Mouse (Mus musculus) Patski (cell line): ENCODE data around the gene Klkb1. TPM values are rescaled to one million over a fixed set of nuclear protein-coding genes. Genes with fewer than 3 reads are reported as not detected.

Source experiments
- ATAC-seq: fragments of 100-300 bp; one replicate; pipeline ENCODE4 v1.8.0; 2021
- CTCF ChIA-PET: fragments of 350-600 bp; sonication (Branson Sonifier 250); formaldehyde crosslinking; loops from one replicate; lab custom pipeline; 2022; ENCODE audit warnings: inconsistent platforms; lab: Charles Lee
- POLR2A ChIA-PET: fragments of 350-600 bp; sonication (Branson Sonifier 250); formaldehyde crosslinking; loops from one replicate; lab custom pipeline; 2022; ENCODE audit warnings: antibody characterized with exemption, inconsistent platforms; lab: Charles Lee
- DNase-seq: peaks from one replicate; pipeline ENCODE4 v3.0.0-alpha.2; 2011; ENCODE audit warnings: low read depth, low spot score
- H3K27me3 ChIP-seq: fragments of 371-371 bp; one replicate; pipeline ENCODE4 v1.5.1; 2021
- CTCF ChIP-seq: fragments of 100-300 bp; IDR thresholded peaks from one replicate; pipeline ENCODE4 v1.5.1; 2021
- in situ Hi-C: fragments of 300-500 bp; cut with MboI; formaldehyde crosslinking; loops from 3 replicates; pipeline ENCODE4 v1.11.1; 2018; ENCODE audit warnings: low pct_unique_long_range_greater_than_20kb, mixed read lengths
- polyA plus RNA-seq: library from polyadenylated mRNA; unstranded; gene quantifications from one replicate; pipeline ENCODE4 v1.2.3, GENCODE M21; 2021

The Klkb1 gene
- polyA plus RNA-seq, 1 experiment from 2014 or later = not detected

DNA sequence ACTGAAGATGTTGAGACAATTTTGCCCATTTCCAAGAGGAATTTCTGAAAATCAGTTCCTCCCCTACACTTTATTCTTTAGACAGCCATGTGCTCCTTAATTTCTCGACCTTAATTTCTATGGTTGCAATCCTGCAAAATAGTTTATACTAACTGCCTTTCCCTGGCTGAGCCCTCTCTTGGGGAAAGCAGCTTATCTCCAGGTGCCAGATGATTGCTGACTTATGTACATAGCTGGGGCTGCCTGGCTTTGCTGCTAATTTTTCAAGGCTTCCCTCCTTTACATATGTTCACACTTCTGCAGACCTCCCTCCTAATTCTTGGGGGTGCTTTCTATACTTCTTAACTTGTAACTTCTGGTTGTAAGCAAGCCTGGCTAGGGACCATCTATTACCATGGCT, 26.3 kb upstream of the Klkb1 start:
- CTCF ChIA-PET = no interaction called here
- no peaks in the 10 kb centered on the region for H3K27me3 ChIP-seq
- in situ Hi-C loops = no loop called here
- ATAC-seq = no peak
- POLR2A ChIA-PET = no interaction called here
- no peak for DNase-seq
- TF ChIP-seq CTCF = no peak

DNA sequence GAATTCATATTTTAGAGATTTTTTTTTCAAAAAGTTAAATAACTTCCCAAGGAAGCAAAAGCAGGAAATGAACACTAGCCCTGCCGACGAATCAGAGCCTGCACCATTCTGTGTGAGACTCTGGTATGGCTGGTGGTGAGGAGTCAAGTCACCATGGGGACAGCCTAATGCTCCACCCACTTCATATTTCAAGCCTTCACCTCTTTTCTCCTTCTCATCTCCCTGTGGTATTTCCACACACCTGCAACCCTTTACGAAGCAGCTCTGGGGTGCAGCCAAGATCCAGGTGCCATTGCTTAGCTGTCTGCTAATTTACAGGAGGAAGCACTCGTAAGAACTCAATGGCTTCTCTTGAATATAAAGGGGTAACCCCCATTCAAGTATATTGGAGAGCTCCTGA, 16.3 kb upstream of the Klkb1 start:
- ATAC-seq (no peak), DNase-seq (no peak)
- in situ Hi-C loops = no loop called here
- ChIA-PET POLR2A (no interaction called here), CTCF (no interaction called here)
- no peaks in the 10 kb centered on the region for H3K27me3 ChIP-seq
- TF ChIP-seq CTCF = no peak

DNA sequence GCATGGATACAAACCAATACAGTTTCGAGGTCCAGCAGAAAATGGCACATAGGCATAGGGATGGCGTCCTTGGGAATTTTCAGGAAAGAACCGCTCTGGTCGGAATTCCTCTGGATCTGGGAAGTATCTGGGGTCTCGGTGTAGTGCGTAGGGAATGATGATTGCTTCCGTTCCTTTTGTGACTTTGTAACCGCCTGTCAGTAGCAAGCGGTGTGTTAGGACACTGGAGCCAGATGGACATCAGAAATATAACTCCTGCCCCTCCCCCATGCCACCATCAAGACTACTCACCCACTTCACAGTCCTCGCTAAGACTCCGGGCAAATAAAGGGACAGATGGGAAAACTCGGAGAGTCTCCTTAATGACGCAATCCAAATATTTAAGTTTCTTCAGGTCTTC, 13.7 kb upstream of the Klkb1 start, which contains the start of gene Gm45753:
TSS of gene Gm45753 (minus strand) at position 101 of the 400 bp plus-strand sequence.
- TF ChIP-seq CTCF = no peak
- H3K27me3 ChIP-seq = no peaks in the 10 kb centered on the region
- ChIA-PET CTCF (no interaction called here), POLR2A (no interaction called here)
- in situ Hi-C loops = no loop called here
- DNase-seq (no peak), ATAC-seq (no peak)

DNA sequence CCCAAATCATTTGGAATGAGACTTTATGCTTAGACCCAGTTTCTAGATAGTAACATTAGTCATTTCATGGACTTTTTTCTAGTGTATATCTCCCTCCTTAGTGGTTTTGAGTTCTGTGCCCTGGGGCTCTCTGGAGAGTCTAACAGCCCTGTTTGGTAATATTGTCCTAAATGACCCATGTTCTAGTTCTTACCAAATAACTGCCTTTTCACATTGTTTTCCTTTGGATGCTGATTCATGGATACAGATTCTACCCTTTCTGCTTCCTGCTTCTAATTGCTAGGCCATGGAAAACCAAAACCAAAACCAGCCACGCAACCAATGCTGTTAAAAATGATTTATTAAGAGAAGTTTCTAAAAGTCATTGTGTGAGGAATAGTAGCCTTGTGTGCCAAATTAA, 10.8 kb upstream of the Klkb1 start:
- ChIA-PET POLR2A (no interaction called here), CTCF (no interaction called here)
- no peak for TF ChIP-seq CTCF

DNA sequence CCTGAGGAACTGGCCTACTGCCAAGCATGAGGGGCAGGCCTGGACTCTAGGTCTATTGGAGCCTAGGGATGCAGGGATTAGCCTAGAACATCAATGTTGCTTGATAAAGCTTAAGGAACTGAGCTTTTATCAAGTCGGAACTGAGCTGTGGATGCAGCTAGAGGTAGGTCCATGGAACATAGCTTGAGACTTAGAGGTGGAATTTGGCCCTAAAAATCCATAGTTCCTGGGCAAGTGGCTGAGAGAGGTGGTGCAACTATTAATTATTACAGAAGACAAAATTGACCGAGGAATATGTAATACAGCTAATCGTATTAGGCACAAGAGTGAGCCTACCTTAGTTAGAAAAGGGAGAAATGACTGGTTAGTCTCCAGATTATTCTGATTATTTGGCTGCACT, 9.7 kb upstream of the Klkb1 start:
- in situ Hi-C loops = no loop called here
- peaks cover 4% of the 10 kb centered on the region for H3K27me3 ChIP-seq
- ChIA-PET CTCF (interaction anchor here (1.3 kb wide), 1 partner anchor 13 kb away, joined by 3 read pairs; no protein-coding TSS in a partner anchor), POLR2A (no interaction called here)
- no peak for DNase-seq
- no peak for TF ChIP-seq CTCF
- no peak for ATAC-seq

More for the DNA sequence above, 10.8 kb upstream of the Klkb1 start:
- in situ Hi-C loops = no loop called here
- H3K27me3 ChIP-seq = peaks cover 3% of the 10 kb centered on the region
- DNase-seq (no peak), ATAC-seq (no peak)

DNA sequence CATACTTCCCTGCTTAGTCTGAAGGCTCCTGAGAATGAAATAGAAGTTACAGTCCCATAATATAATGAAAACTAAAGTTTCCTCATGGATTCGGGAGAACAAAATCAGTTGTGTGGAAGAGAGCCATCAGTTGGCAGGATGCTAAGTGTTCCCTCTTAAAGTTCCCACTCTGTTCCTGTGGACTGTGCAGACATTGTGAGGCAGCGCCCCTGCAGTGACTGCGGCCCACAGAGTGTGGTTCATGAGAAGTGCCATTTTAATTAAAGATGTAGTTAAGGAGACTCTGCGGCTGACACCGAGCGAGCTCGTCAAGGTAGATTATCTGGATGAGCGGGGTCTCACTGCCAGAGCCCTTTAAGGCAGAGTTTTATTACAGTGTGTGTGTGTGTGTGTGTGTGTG, 7.7 kb upstream of the Klkb1 start:
- no peak for TF ChIP-seq CTCF
- in situ Hi-C loops = no loop called here
- ChIA-PET POLR2A (no interaction called here), CTCF (interaction anchor here (0.8 kb wide), 1 partner anchor 66 kb away, joined by 3 read pairs; no protein-coding TSS in a partner anchor)
- peaks cover 4% of the 10 kb centered on the region for H3K27me3 ChIP-seq
- DNase-seq (no peak), ATAC-seq (no peak)

DNA sequence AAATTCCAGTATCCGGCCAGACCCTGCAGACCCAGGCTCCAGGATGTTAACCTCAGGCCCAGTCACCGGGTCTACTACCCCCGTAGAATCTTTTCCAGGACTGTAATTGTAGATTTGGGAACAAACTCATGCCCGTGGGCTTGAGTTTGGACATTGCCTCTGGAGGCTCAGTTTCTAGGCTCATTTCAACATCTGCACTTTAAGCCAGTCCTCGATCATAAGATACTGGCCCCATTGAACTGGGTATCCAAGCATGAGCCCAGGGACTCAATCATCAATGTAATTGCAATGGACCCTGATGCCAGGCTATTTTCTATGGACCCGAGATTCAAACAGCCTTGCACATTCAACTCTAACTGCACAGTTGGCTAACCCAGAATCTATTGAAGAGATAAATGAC, 617 bp upstream of the Klkb1 start:
- DNase-seq (no peak), ATAC-seq (no peak)
- ChIA-PET CTCF (no interaction called here), POLR2A (no interaction called here)
- no peak for TF ChIP-seq CTCF
- in situ Hi-C loops = no loop called here
- peaks cover 13% of the 10 kb centered on the region for H3K27me3 ChIP-seq

DNA sequence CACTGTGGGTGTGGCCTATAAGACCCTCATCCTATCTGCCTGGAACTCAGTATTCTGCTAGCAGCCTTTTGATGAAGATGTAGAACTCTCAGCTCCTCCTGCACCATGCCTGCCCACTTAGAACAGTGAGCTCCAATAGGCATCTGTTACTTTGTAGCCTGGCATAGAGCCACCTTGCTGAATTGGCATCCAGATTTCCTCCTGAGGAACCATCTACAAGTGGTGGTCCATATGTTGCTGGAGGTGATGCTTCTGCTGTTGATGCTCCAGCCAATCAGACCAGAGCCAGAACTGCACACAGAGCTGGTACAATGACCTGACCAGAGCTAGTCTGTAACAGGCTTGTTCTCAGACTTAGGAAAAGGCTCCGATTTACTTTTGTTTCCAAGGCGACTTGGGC, 2.9 kb downstream of the Klkb1 start:
- in situ Hi-C loops = no loop called here
- POLR2A ChIA-PET = no interaction called here
- ATAC-seq (no peak), DNase-seq (no peak)
- CTCF ChIA-PET = no interaction called here
- H3K27me3 ChIP-seq = peaks cover 32% of the 10 kb centered on the region
- no peak for TF ChIP-seq CTCF

DNA sequence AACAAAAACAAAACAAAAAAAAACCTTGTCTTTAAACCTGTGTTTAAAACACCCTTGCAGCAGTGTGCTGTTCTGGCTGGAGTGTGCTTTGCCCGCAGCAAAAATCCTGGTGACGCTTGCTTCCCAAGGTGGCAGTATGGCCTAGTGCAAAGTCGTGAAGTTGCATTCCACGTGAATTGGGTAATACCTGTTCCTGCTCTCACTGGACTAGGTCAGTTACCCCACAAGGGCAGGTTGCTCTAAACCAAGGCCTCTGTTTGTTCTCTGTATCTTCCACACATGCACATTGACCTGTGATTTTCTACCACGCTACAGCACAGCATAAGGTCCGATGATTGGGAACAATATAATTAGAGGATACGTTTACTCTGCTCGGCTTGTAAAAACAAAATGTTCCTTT, 13.0 kb downstream of the Klkb1 start:
- H3K27me3 ChIP-seq = peaks cover 1% of the 10 kb centered on the region
- ChIA-PET POLR2A (no interaction called here), CTCF (no interaction called here)
- in situ Hi-C loops = no loop called here
- ATAC-seq = no peak
- DNase-seq = no peak
- no peak for TF ChIP-seq CTCF

DNA sequence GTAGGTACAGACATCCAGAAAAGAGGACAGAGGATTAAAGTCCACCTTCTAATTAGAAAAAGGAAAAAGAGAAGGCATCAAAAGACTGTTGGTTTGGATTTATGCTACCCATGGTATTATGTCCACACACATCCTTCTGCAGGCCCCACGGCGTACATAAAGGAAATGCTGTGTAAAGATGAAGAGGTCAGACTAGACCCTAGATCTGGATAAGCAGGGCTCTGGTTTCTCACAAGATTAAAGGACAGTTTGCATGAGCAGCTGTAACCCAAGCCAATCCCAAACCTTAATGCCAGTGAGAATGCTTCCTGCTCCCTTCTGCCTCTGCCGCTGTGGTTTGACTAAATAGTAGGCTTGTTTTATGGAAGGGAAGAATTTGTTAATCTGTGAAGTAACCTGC, 17.2 kb downstream of the Klkb1 start:
- DNase-seq (no peak), ATAC-seq (no peak)
- CTCF ChIA-PET = no interaction called here
- no peak for TF ChIP-seq CTCF
- POLR2A ChIA-PET = no interaction called here
- peaks cover 12% of the 10 kb centered on the region for H3K27me3 ChIP-seq
- in situ Hi-C loops = no loop called here

DNA sequence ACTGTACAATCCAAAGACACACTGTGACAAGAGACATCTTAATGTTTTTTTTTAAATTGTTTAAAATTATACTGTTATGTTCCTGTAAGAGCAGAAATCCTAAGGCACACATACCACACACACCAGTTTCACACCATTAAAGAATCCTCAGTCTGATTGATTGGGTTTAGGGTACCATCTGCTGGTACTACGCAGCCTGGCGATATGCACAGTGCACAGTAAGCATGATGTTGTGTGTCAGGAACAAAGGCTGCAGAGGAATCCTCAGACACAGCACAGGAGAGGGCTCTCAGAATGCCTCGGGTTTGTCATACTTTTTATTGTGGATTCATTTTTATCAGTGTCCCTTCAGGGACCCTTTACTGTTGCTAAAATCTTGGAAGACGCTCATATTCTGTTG, 20.3 kb downstream of the Klkb1 start:
- no peak for TF ChIP-seq CTCF
- in situ Hi-C loops = no loop called here
- ChIA-PET POLR2A (no interaction called here), CTCF (no interaction called here)
- no peak for ATAC-seq
- peaks cover 26% of the 10 kb centered on the region for H3K27me3 ChIP-seq
- DNase-seq = no peak

DNA sequence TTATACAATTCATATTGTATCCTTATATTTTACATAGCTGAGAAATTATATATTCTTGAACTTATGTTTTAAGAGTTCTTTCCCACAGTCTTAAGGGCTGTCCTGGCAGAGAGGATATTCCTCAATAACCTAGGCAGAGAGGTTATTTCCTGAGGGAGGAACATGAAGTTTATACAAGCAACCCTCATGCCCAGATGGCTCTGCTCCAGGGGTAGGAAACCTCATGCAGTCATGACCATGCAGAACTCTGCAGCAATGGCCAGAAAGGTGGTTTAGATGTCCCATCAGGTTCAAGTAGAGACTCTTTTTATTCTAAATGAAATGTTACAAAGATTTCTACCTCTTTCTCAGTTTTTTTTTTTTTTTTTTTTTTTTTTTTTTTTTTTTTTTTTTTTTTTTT, 25.6 kb downstream of the Klkb1 start:
- peaks cover 22% of the 10 kb centered on the region for H3K27me3 ChIP-seq
- CTCF ChIA-PET = interaction anchor here (1.1 kb wide), 1 partner anchor 10 kb away, joined by 3 read pairs; no protein-coding TSS in a partner anchor
- in situ Hi-C loops = no loop called here
- ATAC-seq (no peak), DNase-seq (no peak)
- POLR2A ChIA-PET = interaction anchor here (0.7 kb wide), 1 partner anchor 28 kb away, joined by 3 read pairs; no protein-coding TSS in a partner anchor
- TF ChIP-seq CTCF = no peak
